Mouse (Mus musculus): ENCODE measurements at regions not wholly inside any gene's neighbourhood (a gene's known extent, or its start where the extent isn't known, plus 50 kb on each side); places are given as distances from the start of the nearest gene placed in this dataset.

DNA sequence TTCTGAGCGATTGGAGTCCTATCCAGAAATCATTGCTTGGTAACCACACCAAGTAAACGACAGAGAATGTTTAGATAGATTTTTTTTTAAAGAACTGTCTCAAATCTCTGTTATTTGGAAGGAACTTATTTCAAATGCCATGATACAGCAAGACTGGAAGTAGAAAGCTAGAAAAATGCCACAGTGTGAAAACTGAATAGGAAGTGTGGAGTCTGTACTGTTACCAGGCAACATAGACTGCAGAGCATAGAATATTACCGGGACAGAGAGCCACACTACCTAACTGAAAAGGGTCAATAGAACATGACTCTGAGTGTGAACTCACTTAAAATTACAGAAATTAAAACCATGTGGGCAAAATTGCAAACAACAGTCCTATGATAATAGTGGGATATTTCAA is 52.4 kb upstream of the Adcy1 start:
- Histone ChIP-seq H3K36me3 (no peaks in the 10 kb centered on the region), H3K4me3 (replicated peaks) (no peak overlapping the region), H3K27me3 (no peaks in the 10 kb centered on the region), H3K4me1 (no peaks in the 10 kb centered on the region), H3K9me3 (replicated peaks) (no peaks in the 10 kb centered on the region), H3K27ac (replicated peaks) (no peak overlapping the region), H3K4me2 (replicated peaks) (no peak overlapping the region), H3K9ac (no peak overlapping the region)
- ATAC-seq (ENCODE audit: insufficient number of reproducible peaks, low FRiP score, low TSS enrichment, low read depth), result no peak
- whole genome bisulfite sequencing, result 59% methylated on average over 3 of the region's 3 CpGs

DNA sequence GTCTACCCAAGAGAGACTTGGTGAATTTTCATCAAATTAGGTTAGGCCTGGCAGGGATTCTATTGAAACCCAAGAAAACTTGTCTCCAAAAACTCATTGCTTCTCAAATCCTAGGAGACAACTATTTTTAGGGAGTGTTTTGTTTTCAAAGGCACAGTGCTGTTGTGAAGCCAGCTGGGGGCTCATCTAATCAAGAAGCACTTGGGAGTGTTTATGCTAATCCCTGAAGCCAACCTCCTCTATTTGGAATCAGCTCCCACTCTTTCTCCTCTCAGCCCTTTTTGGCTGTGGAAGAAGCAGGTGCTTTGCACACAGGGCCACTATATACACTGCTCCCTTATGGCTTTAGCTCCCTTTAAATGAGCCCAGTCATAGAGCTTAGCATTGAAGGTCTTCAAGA is 64.0 kb upstream of the Adcy1 start:
- Histone ChIP-seq H3K9me3 (replicated peaks) (no peaks in the 10 kb centered on the region), H3K27me3 (no peaks in the 10 kb centered on the region), H3K36me3 (no peaks in the 10 kb centered on the region), H3K27ac (replicated peaks) (no peak overlapping the region), H3K4me1 (no peaks in the 10 kb centered on the region), H3K4me3 (replicated peaks) (no peak overlapping the region), H3K9ac (no peak overlapping the region), H3K4me2 (replicated peaks) (no peak overlapping the region)
- no peak for ATAC-seq (ENCODE audit: insufficient number of reproducible peaks, low FRiP score, low TSS enrichment, low read depth)

DNA sequence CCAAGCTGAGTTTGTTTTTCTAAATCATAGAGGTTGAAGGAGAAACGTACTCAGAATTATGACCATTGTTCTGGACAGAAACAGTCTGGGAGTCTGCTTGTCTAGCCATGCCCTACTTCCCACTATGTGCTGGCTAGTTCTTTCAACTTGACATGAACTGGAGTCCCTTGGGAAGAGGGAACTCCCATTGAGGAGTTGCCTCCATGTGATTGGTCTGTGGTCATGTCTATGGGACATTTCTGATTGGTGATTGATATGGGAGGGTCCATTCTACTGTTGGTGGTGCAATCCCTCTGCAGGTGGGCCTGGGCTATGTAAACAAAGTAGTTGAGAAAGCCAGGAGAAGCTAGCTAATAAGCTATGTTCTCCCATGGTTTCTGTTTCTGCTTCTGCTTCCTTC is 64.5 kb upstream of the Adcy1 start:
- H3K36me3 ChIP-seq, result no peaks in the 10 kb centered on the region
- no peak for ATAC-seq (ENCODE audit: insufficient number of reproducible peaks, low FRiP score, low TSS enrichment, low read depth)
- no peak overlapping the region for H3K4me2 ChIP-seq (replicated peaks)
- H3K4me3 ChIP-seq (replicated peaks), result no peak overlapping the region
- no peaks in the 10 kb centered on the region for H3K4me1 ChIP-seq
- H3K9ac ChIP-seq, result no peak overlapping the region
- no peaks in the 10 kb centered on the region for H3K9me3 ChIP-seq (replicated peaks)
- 79% methylated on average over 1 of the region's 1 CpGs for WGBS
- H3K27me3 ChIP-seq, result no peaks in the 10 kb centered on the region
- no peak overlapping the region for H3K27ac ChIP-seq (replicated peaks)

DNA sequence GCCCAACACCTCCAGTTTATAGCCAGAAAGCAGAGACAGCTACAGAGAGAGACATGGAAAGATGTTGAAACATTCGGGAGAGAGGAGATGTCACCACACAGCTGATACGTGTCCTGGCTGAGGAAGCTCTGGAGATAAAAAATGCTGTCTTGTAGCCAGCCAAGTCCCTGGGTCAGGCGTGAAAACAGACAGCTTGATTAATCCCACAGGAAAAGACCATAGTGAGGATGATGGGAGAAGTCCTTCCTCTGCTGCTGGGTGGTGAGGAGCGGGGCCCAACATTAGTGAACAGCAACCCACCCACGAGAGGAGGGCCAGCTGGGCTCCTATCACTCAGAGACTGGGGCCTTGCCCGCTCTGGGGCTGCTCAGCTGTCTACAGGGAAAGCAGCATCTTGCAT is 65.8 kb upstream of the Adcy1 start:
- WGBS, result 79% methylated on average over 6 of the region's 6 CpGs
- no peak overlapping the region for H3K9ac ChIP-seq
- H3K27ac ChIP-seq (replicated peaks), result no peak overlapping the region
- no peaks in the 10 kb centered on the region for H3K9me3 ChIP-seq (replicated peaks)
- H3K36me3 ChIP-seq, result no peaks in the 10 kb centered on the region
- no peak for ATAC-seq (ENCODE audit: insufficient number of reproducible peaks, low FRiP score, low TSS enrichment, low read depth)
- H3K4me2 ChIP-seq (replicated peaks), result no peak overlapping the region
- H3K27me3 ChIP-seq, result no peaks in the 10 kb centered on the region
- H3K4me1 ChIP-seq, result no peaks in the 10 kb centered on the region
- no peak overlapping the region for H3K4me3 ChIP-seq (replicated peaks)

DNA sequence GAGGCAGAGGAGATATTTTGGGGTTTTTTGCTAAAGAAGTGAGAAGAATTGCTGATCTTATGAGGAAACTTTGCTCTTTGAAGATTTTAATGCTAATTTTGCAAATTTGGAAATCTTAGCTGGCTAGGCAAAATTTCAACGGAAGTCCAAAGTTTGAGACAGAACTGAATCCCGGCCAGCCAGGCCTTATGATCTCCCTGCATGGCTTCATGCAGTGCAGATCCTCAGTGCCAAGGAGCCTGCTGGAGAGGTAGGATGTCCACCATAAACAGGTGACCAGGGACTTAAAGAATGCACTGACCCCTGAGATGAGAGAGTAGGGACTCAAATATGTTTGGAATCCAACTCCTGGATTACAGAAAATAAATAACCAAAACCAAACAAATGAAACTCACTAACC is 69.6 kb upstream of the Adcy1 start:
- no peaks in the 10 kb centered on the region for H3K36me3 ChIP-seq
- no peak overlapping the region for H3K27ac ChIP-seq (replicated peaks)
- H3K9me3 ChIP-seq (replicated peaks), result no peaks in the 10 kb centered on the region
- no peak overlapping the region for H3K9ac ChIP-seq
- ATAC-seq (ENCODE audit: insufficient number of reproducible peaks, low FRiP score, low TSS enrichment, low read depth), result no peak
- 91% methylated on average over 2 of the region's 2 CpGs for WGBS
- H3K4me2 ChIP-seq (replicated peaks), result no peak overlapping the region
- H3K4me3 ChIP-seq (replicated peaks), result no peak overlapping the region
- no peaks in the 10 kb centered on the region for H3K27me3 ChIP-seq
- H3K4me1 ChIP-seq, result no peaks in the 10 kb centered on the region

DNA sequence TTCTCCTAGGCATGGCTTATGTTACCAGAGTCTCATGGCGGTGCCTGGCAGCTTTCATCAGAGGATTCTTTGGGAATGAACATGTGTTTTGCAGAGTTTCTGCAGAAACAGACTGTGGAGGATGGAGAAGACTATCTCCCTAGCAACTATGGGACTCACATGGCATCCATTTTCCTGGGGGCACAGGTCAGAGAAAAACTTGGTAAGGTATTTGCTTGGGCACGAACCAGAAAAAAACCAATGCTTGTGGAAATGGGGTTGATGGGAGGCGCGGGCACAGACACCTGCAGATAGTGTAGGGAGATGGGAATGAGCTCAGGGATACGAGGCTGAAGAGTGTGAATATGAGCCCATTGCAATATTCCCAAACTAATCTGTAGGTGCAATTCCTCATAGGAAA is 71.7 kb upstream of the Adcy1 start:
- Histone ChIP-seq H3K4me2 (replicated peaks) (no peak overlapping the region), H3K4me3 (replicated peaks) (no peak overlapping the region), H3K27ac (replicated peaks) (no peak overlapping the region), H3K36me3 (no peaks in the 10 kb centered on the region), H3K4me1 (no peaks in the 10 kb centered on the region), H3K9me3 (replicated peaks) (no peaks in the 10 kb centered on the region), H3K27me3 (no peaks in the 10 kb centered on the region), H3K9ac (no peak overlapping the region)
- ATAC-seq (ENCODE audit: insufficient number of reproducible peaks, low FRiP score, low TSS enrichment, low read depth), result no peak
- 71% methylated on average over 5 of the region's 5 CpGs for WGBS

DNA sequence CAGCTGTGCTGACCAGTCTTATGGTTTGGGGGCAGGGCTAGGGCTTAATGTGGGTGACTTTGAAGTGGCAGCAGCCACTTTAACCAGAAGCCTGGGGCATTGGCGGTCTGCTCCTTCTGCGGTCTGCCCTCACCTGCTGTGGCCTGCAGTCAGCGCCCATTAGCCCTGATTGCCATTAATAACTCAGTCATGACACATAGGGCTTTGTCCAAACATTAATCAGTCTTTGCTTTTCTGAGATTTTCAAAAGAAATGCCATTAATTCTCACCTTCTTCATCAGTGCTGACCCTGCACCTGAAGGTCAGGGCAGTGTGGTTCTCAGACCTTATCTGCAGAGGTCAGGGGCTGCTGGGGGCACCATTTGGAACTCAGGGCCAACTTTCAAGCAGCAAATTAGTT is 72.6 kb upstream of the Adcy1 start:
- Histone ChIP-seq H3K4me2 (replicated peaks) (no peak overlapping the region), H3K4me3 (replicated peaks) (no peak overlapping the region), H3K9ac (no peak overlapping the region), H3K4me1 (no peaks in the 10 kb centered on the region), H3K27me3 (no peaks in the 10 kb centered on the region), H3K27ac (replicated peaks) (no peak overlapping the region), H3K36me3 (no peaks in the 10 kb centered on the region), H3K9me3 (replicated peaks) (no peaks in the 10 kb centered on the region)
- ATAC-seq (ENCODE audit: insufficient number of reproducible peaks, low FRiP score, low TSS enrichment, low read depth), result no peak
- 53% methylated on average over 3 of the region's 3 CpGs for WGBS

DNA sequence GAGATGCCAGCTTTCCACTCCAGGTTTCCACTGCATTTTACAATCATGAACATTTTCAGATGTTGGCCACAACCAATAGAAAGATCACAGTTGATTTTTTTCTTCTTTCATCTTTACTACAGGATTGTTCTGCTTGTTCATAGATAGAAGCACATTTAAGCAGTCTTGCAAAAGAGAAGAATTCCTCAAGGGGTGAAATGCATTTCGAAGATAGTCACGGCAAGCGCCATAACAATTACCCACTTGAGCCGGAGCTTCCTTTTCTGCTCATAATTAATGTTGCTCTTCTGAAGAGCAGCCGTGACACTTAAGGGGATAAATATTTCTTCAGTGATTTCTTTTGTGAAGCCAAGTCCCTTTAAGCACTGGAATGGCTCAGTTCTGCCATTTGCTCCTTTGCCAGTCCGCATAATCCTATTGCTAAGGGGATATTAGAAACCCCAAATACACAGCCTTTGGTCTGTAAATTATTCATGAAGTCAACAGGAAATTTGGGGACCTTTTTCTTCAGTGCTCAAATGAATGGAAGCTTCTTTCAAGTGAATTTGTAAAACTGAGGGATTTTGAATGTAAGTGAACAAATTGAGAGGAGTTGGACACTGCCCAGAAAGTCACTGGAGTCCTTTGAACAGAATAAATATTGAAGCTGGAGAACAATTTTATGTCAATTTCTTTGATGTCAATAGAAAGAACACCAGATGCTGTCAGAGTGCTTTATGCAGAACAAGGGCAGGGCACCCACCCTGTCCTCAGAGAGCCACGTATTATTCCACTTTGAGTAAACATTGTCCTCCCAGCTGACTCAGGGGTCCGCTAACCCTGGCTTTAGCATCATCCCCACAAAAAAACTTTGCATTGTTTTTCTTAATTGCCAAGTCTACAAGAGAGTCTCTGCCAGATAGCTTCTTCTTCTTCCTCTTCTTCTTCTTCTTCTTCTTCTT is 74.1 kb upstream of the Adcy1 start:
- no peak overlapping the region for H3K4me2 ChIP-seq (replicated peaks)
- H3K9me3 ChIP-seq (replicated peaks), result no peaks in the 10 kb centered on the region
- no peak overlapping the region for H3K27ac ChIP-seq (replicated peaks)
- 56% methylated on average over 8 of the region's 8 CpGs for WGBS
- H3K9ac ChIP-seq, result no peak overlapping the region
- ATAC-seq (ENCODE audit: insufficient number of reproducible peaks, low FRiP score, low TSS enrichment, low read depth), result no peak
- no peaks in the 10 kb centered on the region for H3K36me3 ChIP-seq
- no peaks in the 10 kb centered on the region for H3K4me1 ChIP-seq
- H3K4me3 ChIP-seq (replicated peaks), result no peak overlapping the region
- no peaks in the 10 kb centered on the region for H3K27me3 ChIP-seq

DNA sequence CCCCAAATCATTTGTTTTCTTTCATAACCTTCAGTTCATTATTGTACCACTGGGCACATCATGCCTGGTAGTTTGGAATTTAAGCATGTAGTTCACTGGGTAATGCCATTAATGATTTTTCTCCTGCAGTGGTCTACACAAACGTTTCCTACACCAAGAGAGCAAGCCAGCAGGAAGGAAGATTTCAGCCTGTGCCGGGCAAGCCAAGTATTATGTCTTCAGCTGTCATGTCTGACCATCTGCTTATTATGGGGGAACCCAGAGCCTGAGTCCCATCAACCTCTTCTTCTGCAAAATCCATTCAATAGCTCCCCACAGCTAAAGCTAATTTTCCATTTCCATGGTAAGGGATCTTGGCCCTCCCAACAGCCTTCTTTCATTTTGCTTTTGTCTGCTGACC is 75.3 kb upstream of the Adcy1 start:
- Histone ChIP-seq H3K4me3 (replicated peaks) (no peak overlapping the region), H3K9me3 (replicated peaks) (no peaks in the 10 kb centered on the region), H3K4me1 (no peaks in the 10 kb centered on the region), H3K36me3 (no peaks in the 10 kb centered on the region), H3K27ac (replicated peaks) (no peak overlapping the region), H3K9ac (no peak overlapping the region), H3K27me3 (no peaks in the 10 kb centered on the region), H3K4me2 (replicated peaks) (no peak overlapping the region)
- 42% methylated on average over 2 of the region's 2 CpGs for WGBS
- no peak for ATAC-seq (ENCODE audit: insufficient number of reproducible peaks, low FRiP score, low TSS enrichment, low read depth)

DNA sequence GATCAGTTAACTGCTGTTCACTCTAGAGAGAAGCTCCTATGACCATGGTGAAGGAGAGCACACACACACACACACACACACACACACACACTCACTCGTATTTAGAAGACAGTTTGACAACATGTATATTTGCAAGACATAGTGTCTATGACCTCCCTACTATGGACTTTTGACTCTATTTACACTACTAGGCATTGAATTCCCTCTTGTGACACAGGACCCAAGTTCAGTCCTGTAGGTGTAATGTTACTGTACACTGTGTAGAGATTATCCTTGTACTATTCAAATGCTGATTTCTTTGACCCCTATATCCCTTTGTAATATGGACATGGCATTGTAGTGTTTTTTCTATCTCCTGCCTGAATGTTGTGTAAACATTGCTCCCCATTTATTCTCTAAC is 76.2 kb upstream of the Adcy1 start:
- no peak overlapping the region for H3K4me2 ChIP-seq (replicated peaks)
- no peaks in the 10 kb centered on the region for H3K36me3 ChIP-seq
- H3K27ac ChIP-seq (replicated peaks), result no peak overlapping the region
- no peaks in the 10 kb centered on the region for H3K4me1 ChIP-seq
- no peak for ATAC-seq (ENCODE audit: insufficient number of reproducible peaks, low FRiP score, low TSS enrichment, low read depth)
- no peak overlapping the region for H3K4me3 ChIP-seq (replicated peaks)
- H3K9ac ChIP-seq, result no peak overlapping the region
- H3K9me3 ChIP-seq (replicated peaks), result no peaks in the 10 kb centered on the region
- 94% methylated on average over 1 of the region's 1 CpGs for WGBS
- H3K27me3 ChIP-seq, result no peaks in the 10 kb centered on the region

DNA sequence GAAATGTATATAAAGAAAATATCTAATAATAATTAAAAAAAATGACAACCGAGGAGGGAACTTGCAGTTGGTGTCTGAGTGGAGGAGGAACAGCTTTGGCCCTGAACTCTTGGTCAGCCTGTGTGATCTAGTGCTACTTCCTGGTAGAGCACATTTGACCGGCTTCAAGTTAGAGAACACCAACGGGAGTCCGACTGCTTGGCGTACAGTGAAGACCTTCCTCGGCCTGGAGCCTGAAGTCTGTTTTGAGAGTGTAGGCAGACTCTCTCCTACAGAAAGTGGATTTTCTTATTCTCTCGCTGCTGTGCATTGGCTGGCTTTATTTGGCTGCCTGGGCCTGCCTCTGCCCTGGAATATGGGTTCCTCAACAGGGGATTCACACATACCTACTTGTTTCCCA is 81.2 kb upstream of the Adcy1 start:
- no peaks in the 10 kb centered on the region for H3K27me3 ChIP-seq
- H3K4me3 ChIP-seq (replicated peaks), result no peak overlapping the region
- no peak overlapping the region for H3K9ac ChIP-seq
- H3K4me2 ChIP-seq (replicated peaks), result no peak overlapping the region
- WGBS, result 85% methylated on average over 7 of the region's 7 CpGs
- no peaks in the 10 kb centered on the region for H3K9me3 ChIP-seq (replicated peaks)
- ATAC-seq (ENCODE audit: insufficient number of reproducible peaks, low FRiP score, low TSS enrichment, low read depth), result no peak
- no peak overlapping the region for H3K27ac ChIP-seq (replicated peaks)
- H3K4me1 ChIP-seq, result no peaks in the 10 kb centered on the region
- no peaks in the 10 kb centered on the region for H3K36me3 ChIP-seq

DNA sequence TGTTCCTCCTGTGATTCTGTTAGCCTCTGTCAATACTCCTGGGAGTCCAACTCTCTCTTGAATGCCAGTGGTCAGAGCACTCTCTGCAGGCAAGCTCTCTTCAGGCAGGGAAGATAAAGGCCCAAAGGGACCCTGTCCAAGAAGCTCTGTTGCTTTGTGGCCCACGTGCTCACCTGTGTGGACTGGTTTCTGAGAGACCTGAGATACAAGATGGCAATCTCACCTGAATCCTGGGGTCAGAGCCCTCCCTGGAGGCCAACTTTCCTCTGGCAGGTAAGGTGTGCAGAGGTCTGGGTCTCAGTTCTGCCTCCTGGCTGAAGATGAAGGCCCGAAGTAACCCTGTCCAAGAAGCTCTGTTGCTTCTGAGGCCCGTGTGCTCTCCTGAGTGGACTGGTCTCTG is 83.6 kb upstream of the Adcy1 start:
- ATAC-seq (ENCODE audit: insufficient number of reproducible peaks, low FRiP score, low TSS enrichment, low read depth), result no peak
- WGBS, result 86% methylated on average over 3 of the region's 3 CpGs
- H3K36me3 ChIP-seq, result no peaks in the 10 kb centered on the region
- H3K27me3 ChIP-seq, result no peaks in the 10 kb centered on the region
- H3K9ac ChIP-seq, result no peak overlapping the region
- H3K4me1 ChIP-seq, result no peaks in the 10 kb centered on the region
- H3K9me3 ChIP-seq (replicated peaks), result no peaks in the 10 kb centered on the region
- H3K4me3 ChIP-seq (replicated peaks), result no peak overlapping the region
- H3K27ac ChIP-seq (replicated peaks), result no peak overlapping the region
- H3K4me2 ChIP-seq (replicated peaks), result no peak overlapping the region

Measured in embryonic facial prominence, embryonic 15.5 days (tissue).